Mouse (Mus musculus): Measurements from ENCODE around the gene Ccdc60.
"Not testable (repeated sequence)": the region's sequence is repeated elsewhere in the genome, so short reads cannot be mapped to it uniquely, and the experiment has no call there.

Gene Ccdc60

DNA sequence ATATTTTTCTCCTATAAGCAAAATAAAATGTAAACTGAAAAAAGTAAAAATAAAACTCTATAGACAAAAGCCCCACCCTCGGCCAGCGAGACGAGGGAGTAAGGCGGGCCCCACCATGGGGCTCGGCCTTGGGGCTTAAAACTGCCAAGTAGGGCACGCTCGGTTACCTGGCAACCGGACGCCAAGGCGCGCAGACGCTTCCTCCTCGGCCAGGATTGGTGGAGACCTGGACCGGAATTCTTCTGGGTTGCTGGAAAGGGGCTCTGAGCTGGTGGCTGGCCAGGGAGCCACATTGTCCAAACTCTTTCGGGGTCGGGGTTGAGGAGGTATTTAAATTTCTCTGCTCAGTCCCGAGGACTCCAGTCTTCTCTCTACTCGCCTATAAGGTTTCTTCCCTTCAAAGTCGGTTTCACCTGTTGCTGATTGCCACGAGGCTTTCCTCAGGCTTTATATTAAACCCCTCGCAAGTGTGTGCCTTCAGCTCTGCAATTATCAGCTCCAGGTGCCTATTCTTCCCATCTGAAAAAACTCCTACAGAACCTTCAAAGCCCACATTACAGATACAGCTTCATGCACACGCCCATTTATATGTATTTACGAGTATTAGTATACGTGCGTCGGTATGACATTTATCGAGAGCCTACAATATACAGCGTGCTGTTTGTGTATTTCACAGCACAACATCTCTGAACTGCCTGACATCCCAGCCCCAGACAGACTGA, at the start of gene Ccdc60:
TSS of gene Ccdc60 (minus strand) at position 137 of the 722 bp plus-strand sequence.
- no peak for DNase-seq (ENCODE audit: low read depth, low spot score)

DNA sequence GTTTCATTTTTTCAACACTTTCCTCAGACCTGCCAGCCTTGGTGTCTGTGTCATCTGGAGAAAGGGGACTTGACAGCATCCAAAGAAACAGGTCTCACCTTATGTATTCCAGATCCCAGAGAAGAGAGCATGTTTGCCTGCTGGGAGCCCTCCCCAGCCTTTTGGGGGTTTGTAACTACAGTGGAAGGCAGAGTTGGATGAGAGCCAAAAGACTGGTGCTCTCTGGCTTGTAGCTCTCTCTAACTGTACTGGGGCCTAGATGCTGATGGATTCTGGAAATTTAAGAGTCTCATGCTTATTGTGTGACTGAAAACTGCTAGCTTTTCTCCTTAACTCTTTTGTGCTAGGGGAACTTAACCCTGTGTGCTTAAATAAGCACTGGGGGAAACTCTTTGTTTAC, 47.4 kb upstream of the Ccdc60 start:
- no peak for DNase-seq (ENCODE audit: low read depth, low spot score)

DNA sequence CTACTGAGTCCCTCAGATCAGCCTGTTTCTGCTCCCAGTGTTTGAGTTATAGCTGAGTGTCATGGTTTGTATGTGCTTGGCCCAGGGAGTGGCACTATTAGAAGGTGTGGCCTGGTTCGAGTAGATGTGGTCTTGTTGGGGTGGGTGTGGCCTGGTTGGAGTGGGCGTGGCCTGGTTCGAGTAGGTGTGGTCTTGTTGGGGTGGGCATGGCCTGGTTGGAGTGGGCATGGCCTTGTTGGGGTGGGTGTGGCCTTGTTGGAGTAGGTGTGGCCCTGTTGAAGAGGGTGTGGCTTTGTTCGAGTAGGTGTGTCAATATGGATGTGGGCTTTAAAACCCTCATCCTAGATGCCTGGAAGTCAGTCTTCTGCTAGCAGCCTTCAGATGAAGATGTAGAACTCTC, 40.1 kb upstream of the Ccdc60 start:
- DNase-seq (ENCODE audit: low read depth, low spot score), result no peak

- no peak for DNase-seq (ENCODE audit: low read depth, low spot score)
Observed at GRCm38 (mm10) chr5:116323401-116323800, 34.6 kb upstream of the Ccdc60 start.

GRCm38 (mm10) chr5:116322365-116323027, 33.7 kb upstream of the Ccdc60 start:
- DNase-seq (ENCODE audit: low read depth, low spot score), result no peak

DNA sequence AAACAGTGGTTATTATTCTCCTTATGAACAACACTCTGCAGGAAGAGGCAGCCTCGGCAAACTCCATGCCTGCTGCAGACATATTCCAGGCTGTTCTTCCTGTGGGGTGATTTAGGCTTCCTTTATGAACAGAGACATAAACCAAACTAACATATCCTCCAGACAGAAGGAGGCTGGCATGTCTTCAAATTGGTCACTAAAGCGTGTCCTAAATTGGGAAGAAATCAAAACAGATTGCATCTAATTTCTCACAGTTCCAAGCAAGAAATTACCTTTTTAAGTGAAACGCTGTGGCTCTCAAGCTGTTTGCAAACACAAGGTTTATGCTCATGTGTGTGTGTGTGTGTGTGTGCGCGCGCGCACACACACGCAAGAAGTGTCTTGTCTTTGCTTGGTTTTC, 24.9 kb upstream of the Ccdc60 start:
- DNase-seq (ENCODE audit: low read depth, low spot score), result no peak

- no peak for DNase-seq (ENCODE audit: low read depth, low spot score)
Observed at GRCm38 (mm10) chr5:116312111-116312737, 23.4 kb upstream of the Ccdc60 start.

- no peak for DNase-seq (ENCODE audit: low read depth, low spot score)
Observed at GRCm38 (mm10) chr5:116311636-116312035, 22.9 kb upstream of the Ccdc60 start.

DNA sequence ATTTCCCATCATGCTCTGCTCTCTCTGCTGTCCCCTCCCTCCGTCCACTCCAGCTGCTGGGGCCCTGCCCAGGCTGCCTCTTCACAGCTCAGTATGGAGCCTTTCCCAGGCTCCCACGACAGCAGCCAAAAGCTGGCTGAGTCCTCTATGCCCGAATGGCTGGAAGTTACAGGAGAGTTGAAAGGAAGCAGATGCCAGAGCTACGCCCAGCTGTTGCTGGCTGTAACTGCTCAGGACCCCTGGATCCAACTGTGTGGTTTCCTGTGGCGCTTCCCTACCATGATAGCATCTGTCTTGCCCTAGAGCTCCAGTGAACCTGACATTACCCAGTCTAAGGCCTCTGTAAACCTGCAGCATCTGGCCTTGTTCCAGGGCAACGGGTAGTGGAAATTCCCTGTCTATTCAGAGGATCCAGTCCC, 20.6 kb upstream of the Ccdc60 start:
- DNase-seq (ENCODE audit: low read depth, low spot score), result peak; percentile 9

- no peak for DNase-seq (ENCODE audit: low read depth, low spot score)
Observed at GRCm38 (mm10) chr5:116305557-116305956, 16.8 kb upstream of the Ccdc60 start.

DNA sequence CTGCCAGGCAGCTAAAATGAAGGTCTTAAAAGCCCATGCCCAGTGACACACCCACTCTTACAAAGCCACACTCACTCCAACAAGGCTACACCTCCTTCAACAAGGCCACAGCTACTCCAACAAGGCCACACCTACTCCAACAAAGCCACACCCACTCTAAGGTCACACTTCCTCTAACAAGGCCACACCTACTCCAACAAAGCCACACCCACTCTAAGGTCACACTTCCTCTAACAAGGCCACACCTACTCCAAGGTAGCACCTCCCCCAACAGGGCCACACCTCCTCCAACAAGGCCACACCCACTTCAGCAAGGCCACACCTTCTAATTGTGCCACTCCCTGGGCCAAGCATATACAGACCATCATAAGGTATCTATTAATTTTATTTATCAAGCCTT, 16.4 kb upstream of the Ccdc60 start:
- not testable (repeated sequence) for DNase-seq (ENCODE audit: low read depth, low spot score)

DNA sequence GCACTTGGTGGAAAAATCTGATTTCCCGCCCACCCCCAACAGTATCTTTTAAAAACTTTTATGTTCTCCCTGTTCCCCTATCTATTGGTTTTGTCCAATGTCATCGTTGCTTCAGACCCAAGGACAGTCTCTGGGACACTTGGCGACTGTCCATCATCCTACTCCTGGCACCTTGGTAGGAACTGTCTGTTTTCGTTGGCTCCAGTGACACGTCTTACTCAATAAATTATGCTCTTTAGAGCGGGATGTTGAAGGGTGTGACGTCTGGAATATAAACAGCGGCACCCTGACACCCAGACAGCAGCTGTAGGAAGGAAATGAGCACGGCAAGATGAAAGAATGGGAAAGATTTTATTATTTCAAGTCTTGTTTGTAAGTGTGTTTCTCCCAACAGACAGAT, 12.2 kb upstream of the Ccdc60 start:
- peak; percentile 2 for DNase-seq (ENCODE audit: low read depth, low spot score)

DNA sequence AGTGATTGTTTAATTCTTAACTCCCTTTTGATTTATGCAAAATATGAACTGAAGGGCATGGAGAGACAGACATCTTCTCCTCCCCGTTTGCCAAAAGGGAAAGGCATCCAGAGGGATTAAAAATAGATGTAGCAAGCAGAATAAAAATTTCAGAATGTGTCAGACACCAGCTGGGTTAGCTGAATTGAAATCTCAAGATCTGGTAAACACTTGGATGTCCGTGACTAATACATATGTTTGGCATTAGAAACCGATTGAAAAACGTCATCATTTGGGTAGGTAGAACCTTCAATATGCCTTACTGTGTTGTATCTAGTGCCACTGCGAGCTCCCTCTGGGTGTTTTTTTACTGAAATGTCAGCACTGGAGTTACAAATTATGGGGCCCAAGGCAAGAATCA, 4.7 kb upstream of the Ccdc60 start:
- DNase-seq (ENCODE audit: low read depth, low spot score), result no peak

DNA sequence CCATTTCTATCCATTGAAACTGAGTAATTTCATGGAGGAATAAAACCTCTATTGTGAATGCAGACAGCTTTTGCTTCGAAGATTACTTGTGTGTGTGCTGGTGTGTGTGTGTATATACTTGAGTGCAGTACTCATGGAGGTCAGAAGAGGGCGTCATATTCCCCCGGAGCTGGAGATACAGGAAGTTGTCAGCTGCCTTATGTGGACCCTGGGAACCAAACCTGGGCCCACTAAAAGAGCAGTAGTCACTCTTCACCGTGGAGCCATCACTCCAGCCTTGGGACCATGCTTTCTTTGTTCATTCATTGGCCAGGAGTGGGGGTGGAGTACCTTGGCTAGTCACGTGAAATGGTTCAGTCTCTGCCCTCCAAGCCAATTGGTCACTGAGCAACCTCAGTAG, 1.8 kb upstream of the Ccdc60 start:
- DNase-seq (ENCODE audit: low read depth, low spot score), result no peak

GRCm38 (mm10) chr5:116289897-116290296, 1.1 kb upstream of the Ccdc60 start:
- no peak for DNase-seq (ENCODE audit: low read depth, low spot score)

DNA sequence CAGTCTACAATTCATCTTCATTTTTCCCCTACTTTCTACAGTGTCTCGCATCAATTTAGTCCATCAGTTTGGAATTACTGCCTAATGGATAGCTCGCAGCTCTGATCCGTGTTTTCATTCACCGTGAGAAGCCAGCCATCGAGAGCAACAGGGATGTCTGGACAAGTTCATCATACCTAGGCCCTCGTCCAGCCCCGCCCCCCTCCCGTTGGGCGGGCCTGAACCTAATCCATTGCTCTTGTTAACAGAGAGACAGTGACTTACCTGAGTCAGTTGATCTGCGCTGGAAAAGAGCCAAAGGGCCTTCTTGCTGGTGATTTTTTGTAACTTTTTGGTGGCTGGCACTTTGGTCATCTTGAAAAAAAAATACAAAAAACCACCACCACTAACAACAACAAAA, 602 bp downstream of the Ccdc60 start:
- no peak for DNase-seq (ENCODE audit: low read depth, low spot score)

DNA sequence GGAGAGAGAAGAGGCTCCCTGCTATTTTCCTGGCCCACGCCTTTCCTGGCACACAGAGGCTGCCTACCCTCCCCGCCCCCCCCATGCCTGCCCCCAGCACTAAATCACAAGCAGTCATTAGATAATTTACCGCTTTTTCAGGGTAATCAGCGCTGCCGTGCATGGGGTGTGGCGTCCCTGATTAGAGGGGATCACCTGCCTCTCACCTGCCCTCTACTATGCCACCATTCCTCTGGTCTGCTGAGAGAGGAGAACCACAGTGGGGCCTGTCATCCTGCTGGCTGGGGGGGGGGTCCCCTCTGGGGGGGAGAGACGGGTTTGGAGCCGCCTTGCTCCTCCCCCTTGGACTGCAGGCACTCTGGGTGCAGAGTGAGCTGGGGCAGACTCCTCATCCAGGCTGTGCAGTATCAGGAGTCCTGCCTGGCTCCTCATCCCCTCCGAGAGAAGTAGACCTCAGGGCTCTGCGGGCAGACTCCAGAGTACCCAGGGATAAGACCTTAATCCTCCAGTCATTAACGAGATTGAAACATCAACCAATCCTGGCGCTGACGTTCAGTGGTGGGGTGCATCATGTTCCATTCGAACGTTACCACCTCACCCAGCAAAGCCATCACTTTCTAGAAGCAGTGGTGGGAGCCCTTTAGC, 3.1 kb downstream of the Ccdc60 start:
- DNase-seq (ENCODE audit: low read depth, low spot score), result no peak

GRCm38 (mm10) chr5:116280518-116280917, 8.3 kb downstream of the Ccdc60 start:
- no peak for DNase-seq (ENCODE audit: low read depth, low spot score)

GRCm38 (mm10) chr5:116278436-116278918, 10.3 kb downstream of the Ccdc60 start:
- no peak for DNase-seq (ENCODE audit: low read depth, low spot score)

DNA sequence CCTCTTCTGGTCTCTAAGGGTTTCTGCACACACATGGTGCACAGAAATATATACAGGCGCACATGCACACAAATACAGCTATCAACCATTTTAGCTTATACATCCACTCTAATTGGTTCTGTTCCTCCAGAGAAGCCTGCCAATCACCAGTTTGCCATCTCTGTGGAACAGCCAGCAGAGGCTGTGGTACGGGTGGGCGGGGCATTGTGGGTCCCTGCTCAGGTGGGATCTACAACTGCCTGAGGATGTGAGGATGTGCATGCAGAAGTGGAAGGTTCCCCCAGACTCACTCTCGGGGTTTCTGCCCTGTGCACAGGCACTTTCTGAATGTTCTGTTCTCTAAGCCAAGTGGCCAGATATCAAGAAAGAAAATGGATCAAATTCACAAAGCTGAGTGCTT, 10.8 kb downstream of the Ccdc60 start:
- DNase-seq (ENCODE audit: low read depth, low spot score), result no peak

- no peak for DNase-seq (ENCODE audit: low read depth, low spot score)
Observed at GRCm38 (mm10) chr5:116274818-116275217, 14.0 kb downstream of the Ccdc60 start.

GRCm38 (mm10) chr5:116274365-116274764, 14.4 kb downstream of the Ccdc60 start:
- no peak for DNase-seq (ENCODE audit: low read depth, low spot score)

Data from skeletal muscle tissue, adult 2 months (tissue).